Mouse (Mus musculus) hindbrain, embryonic 16.5 days (tissue): ENCODE results near the gene Ccin. TPM values are rescaled to one million over a fixed set of nuclear protein-coding genes. Genes with fewer than 3 reads are reported as not detected.

Experiments
- ATAC-seq: fragments of 200-750 bp; cut with Nextera tagmentation; 2 replicates; pipeline ENCODE4 v1.8.0; 2017; ENCODE audit warnings: moderate TSS enrichment, moderate library complexity
- H3K27ac ChIP-seq: fragments of 300-500 bp; sonication (generic); 2 replicates; pipeline ENCODE4 v1.5.1; 2014; ENCODE audit warnings: low read depth, mild to moderate bottlenecking, control low read depth, low read length, moderate library complexity
- H3K27me3 ChIP-seq: fragments of 300-500 bp; sonication (generic); replicated peaks from 2 replicates; pipeline ENCODE4 v1.6.1; 2014; ENCODE audit warnings: low read length; ENCODE audit not compliant: control insufficient read depth, insufficient read depth
- H3K36me3 ChIP-seq: fragments of 300-500 bp; sonication (generic); 2 replicates; pipeline ENCODE4 v1.6.1; 2014; ENCODE audit warnings: mild to moderate bottlenecking, low read length, moderate library complexity, mixed read lengths; ENCODE audit not compliant: control insufficient read depth, insufficient read depth
- H3K4me1 ChIP-seq: fragments of 300-500 bp; sonication (generic); 2 replicates; pipeline ENCODE4 v1.6.1; 2014; ENCODE audit warnings: low read depth, low read length; ENCODE audit not compliant: control insufficient read depth, insufficient read depth
- H3K4me2 ChIP-seq: fragments of 300-500 bp; sonication (generic); 2 replicates; pipeline ENCODE4 v1.6.1; 2014; ENCODE audit warnings: mild to moderate bottlenecking, low read length, control low read depth, moderate library complexity
- H3K4me3 ChIP-seq: fragments of 300-500 bp; sonication (generic); 2 replicates; pipeline ENCODE4 v1.5.1; 2014; ENCODE audit warnings: mild to moderate bottlenecking, low read length, control low read depth, moderate library complexity
- H3K9ac ChIP-seq: fragments of 300-500 bp; sonication (generic); 2 replicates; pipeline ENCODE4 v1.6.1; 2014; ENCODE audit warnings: low read depth, mild to moderate bottlenecking, control low read depth, low read length, moderate library complexity
- H3K9me3 ChIP-seq: fragments of 300-500 bp; sonication (generic); 2 replicates; pipeline ENCODE4 v1.6.1; 2014; ENCODE audit warnings: mild to moderate bottlenecking, low read length, moderate library complexity; ENCODE audit not compliant: control insufficient read depth
- WGBS: fragments of 180-500 bp; shearing (Covaris S2); extraction: QIAGEN DNeasy Blood & Tissue Kit; methylation state at CpG from one replicate; pipeline ENCODE4 v1.1.7; 2014; 5-methylcytosine and 5-hydroxymethylcytosine counted together
- polyA plus RNA-seq: library from polyadenylated mRNA; unstranded; fragments of >200 nt; fragmentation: Nextera tagmentation; extraction: Ambion mirVana; gene quantifications from 2 replicates; pipeline ENCODE4 v1.2.1, GENCODE M21; 2015

The Ccin gene
- polyA plus RNA-seq, 1 experiment from 2014 or later = not detected

GRCm38 (mm10) chr4:44004126-44004525, 20.8 kb downstream of the Ccin start, which contains the start of gene Clta:
Gene Clta, plus strand, starts transcription at chr4:44004452.
- H3K9me3 ChIP-seq = no peaks in the 10 kb centered on the region
- no peaks in the 10 kb centered on the region for H3K36me3 ChIP-seq
- no peak within 1 kb of the TSS for H3K27ac ChIP-seq
- no peaks in the 10 kb centered on the region for H3K4me1 ChIP-seq
- no peaks in the 10 kb centered on the region for H3K27me3 ChIP-seq
- ATAC-seq = no peak
- 88% methylated on average over 5 of the region's 5 CpGs for WGBS
- no peak within 1 kb of the TSS for H3K9ac ChIP-seq
- H3K4me2 ChIP-seq = no peak within 1 kb of the TSS
- H3K4me3 ChIP-seq = no peak within 1 kb of the TSS

- H3K9me3 ChIP-seq = no peaks in the 10 kb centered on the region
- H3K4me1 ChIP-seq = no peaks in the 10 kb centered on the region
- ATAC-seq = no peak
- no peak overlapping the region for H3K4me3 ChIP-seq
- no peak overlapping the region for H3K27ac ChIP-seq
- no peak overlapping the region for H3K4me2 ChIP-seq
- H3K27me3 ChIP-seq = no peaks in the 10 kb centered on the region
- no peaks in the 10 kb centered on the region for H3K36me3 ChIP-seq
- 77% methylated on average over 3 of the region's 3 CpGs for WGBS
- H3K9ac ChIP-seq = no peak overlapping the region
Observed at GRCm38 (mm10) chr4:44004623-44005409, 21.5 kb downstream of the Ccin start.

GRCm38 (mm10) chr4:44010176-44010575, 26.9 kb downstream of the Ccin start:
- Histone ChIP-seq H3K27me3 (no peaks in the 10 kb centered on the region), H3K9me3 (no peaks in the 10 kb centered on the region), H3K4me3 (no peak overlapping the region), H3K4me1 (peaks cover 19% of the 10 kb centered on the region), H3K9ac (no peak overlapping the region), H3K27ac (no peak overlapping the region), H3K4me2 (no peak overlapping the region), H3K36me3 (no peaks in the 10 kb centered on the region)
- WGBS = 93% methylated on average over 1 of the region's 1 CpGs
- no peak for ATAC-seq

- H3K36me3 ChIP-seq = no peaks in the 10 kb centered on the region
- WGBS = 38% methylated on average over 2 of the region's 2 CpGs
- H3K27ac ChIP-seq = no peak overlapping the region
- no peaks in the 10 kb centered on the region for H3K27me3 ChIP-seq
- ATAC-seq = no peak
- no peaks in the 10 kb centered on the region for H3K9me3 ChIP-seq
- no peak overlapping the region for H3K4me3 ChIP-seq
- no peak overlapping the region for H3K9ac ChIP-seq
- peaks cover 21% of the 10 kb centered on the region for H3K4me1 ChIP-seq
- no peak overlapping the region for H3K4me2 ChIP-seq
Observed at GRCm38 (mm10) chr4:44010893-44011292, 27.6 kb downstream of the Ccin start.

- H3K9me3 ChIP-seq = no peaks in the 10 kb centered on the region
- WGBS = 88% methylated on average over 3 of the region's 3 CpGs
- no peak for ATAC-seq
Observed at GRCm38 (mm10) chr4:44011799-44012198, 28.5 kb downstream of the Ccin start.

GRCm38 (mm10) chr4:44012376-44013367, 29.4 kb downstream of the Ccin start:
- ATAC-seq = peak; percentile 99
- under 1% methylated on average over 76 of the region's 77 CpGs for WGBS
- Histone ChIP-seq H3K27me3 (no peaks in the 10 kb centered on the region), H3K4me2 (peak overlapping the region; percentile 93), H3K9me3 (no peaks in the 10 kb centered on the region), H3K36me3 (no peaks in the 10 kb centered on the region), H3K4me1 (peaks cover 21% of the 10 kb centered on the region), H3K27ac (peak overlapping the region; percentile 80), H3K4me3 (peak overlapping the region; percentile 96), H3K9ac (peak overlapping the region; percentile 90)

More at GRCm38 (mm10) chr4:44011799-44012198, 28.5 kb downstream of the Ccin start:
- Histone ChIP-seq H3K27ac (no peak overlapping the region), H3K27me3 (no peaks in the 10 kb centered on the region), H3K4me3 (peak overlapping the region; percentile 96), H3K36me3 (no peaks in the 10 kb centered on the region), H3K4me1 (peaks cover 21% of the 10 kb centered on the region), H3K9ac (peak overlapping the region; percentile 53), H3K4me2 (peak overlapping the region; percentile 59)

- 31% methylated on average over 11 of the region's 11 CpGs for WGBS
- H3K4me3 ChIP-seq = peak overlapping the region; percentile 96
- H3K36me3 ChIP-seq = 0 out of 2 replicates have a peak, but pooled peaks cover under 1% of the 10 kb centered on the region
- H3K4me1 ChIP-seq = peaks cover 21% of the 10 kb centered on the region
- no peaks in the 10 kb centered on the region for H3K27me3 ChIP-seq
- H3K27ac ChIP-seq = no peak overlapping the region
- peak overlapping the region; percentile 93 for H3K4me2 ChIP-seq
- no peak for ATAC-seq
- H3K9ac ChIP-seq = peak overlapping the region; percentile 90
- H3K9me3 ChIP-seq = no peaks in the 10 kb centered on the region
Observed at GRCm38 (mm10) chr4:44013391-44014070, 30.2 kb downstream of the Ccin start.

- no peaks in the 10 kb centered on the region for H3K9me3 ChIP-seq
- H3K4me1 ChIP-seq = peaks cover 21% of the 10 kb centered on the region
- H3K4me2 ChIP-seq = no peak overlapping the region
- ATAC-seq = no peak
- no peaks in the 10 kb centered on the region for H3K27me3 ChIP-seq
- H3K27ac ChIP-seq = no peak overlapping the region
- WGBS = 94% methylated on average over 4 of the region's 4 CpGs
- H3K9ac ChIP-seq = no peak overlapping the region
- H3K36me3 ChIP-seq = peaks cover 22% of the 10 kb centered on the region
- no peak overlapping the region for H3K4me3 ChIP-seq
Observed at GRCm38 (mm10) chr4:44016071-44016470, 32.8 kb downstream of the Ccin start.
